Mouse (Mus musculus) hindbrain, postnatal 0 days (tissue): Measurements from ENCODE around the gene Lgsn. TPM values are rescaled to one million over a fixed set of nuclear protein-coding genes. Genes with fewer than 3 reads are reported as not detected.

Experiments used
- ATAC-seq: fragments of 200-750 bp; cut with Nextera tagmentation; 2 replicates; pipeline ENCODE4 v1.8.0; 2017; ENCODE audit warnings: mild to moderate bottlenecking, moderate TSS enrichment, moderate library complexity
- DNase-seq: peaks from one replicate; pipeline ENCODE4 v3.0.0-alpha.2; 2015; ENCODE audit warnings: low spot score
- H3K27ac ChIP-seq: fragments of 300-500 bp; sonication (generic); 2 replicates; pipeline ENCODE4 v1.5.1; 2014; ENCODE audit warnings: mild to moderate bottlenecking
- H3K27me3 ChIP-seq: fragments of 300-500 bp; sonication (generic); 2 replicates; pipeline ENCODE4 v1.6.1; 2014; ENCODE audit warnings: low read length, mixed read lengths; ENCODE audit not compliant: insufficient read depth
- H3K36me3 ChIP-seq: fragments of 300-500 bp; sonication (generic); 2 replicates; pipeline ENCODE4 v1.6.1; 2014; ENCODE audit warnings: low read length, mixed read lengths; ENCODE audit not compliant: insufficient read depth
- H3K4me1 ChIP-seq: fragments of 300-500 bp; sonication (generic); 2 replicates; pipeline ENCODE4 v1.6.1; 2014; ENCODE audit warnings: antibody characterized with exemption, low read length, mixed read lengths; ENCODE audit not compliant: insufficient read depth
- H3K4me2 ChIP-seq: fragments of 300-500 bp; sonication (generic); 2 replicates; pipeline ENCODE4 v1.6.1; 2014; ENCODE audit warnings: low read depth, mild to moderate bottlenecking, low read length, moderate library complexity, mixed read lengths
- H3K4me3 ChIP-seq: fragments of 300-500 bp; sonication (generic); 2 replicates; pipeline ENCODE4 v1.5.1; 2014; ENCODE audit warnings: low read length
- H3K9ac ChIP-seq: fragments of 300-500 bp; sonication (generic); replicated peaks from 2 replicates; pipeline ENCODE4 v1.6.1; 2014; ENCODE audit warnings: mild to moderate bottlenecking, low read length, moderate library complexity, mixed read lengths
- H3K9me3 ChIP-seq: fragments of 300-500 bp; sonication (generic); 2 replicates; pipeline ENCODE4 v1.6.1; 2016; ENCODE audit warnings: low read length, mixed read lengths
- CTCF ChIP-seq: IDR thresholded peaks from 2 replicates; pipeline ENCODE4 v1.5.1; 2016; ENCODE audit warnings: antibody characterized with exemption, control low read depth, low read depth
- WGBS: fragments of 180-500 bp; shearing (Covaris S2); extraction: QIAGEN DNeasy Blood & Tissue Kit; methylation state at CpG from one replicate; pipeline ENCODE4 v1.1.7; 2014; 5-methylcytosine and 5-hydroxymethylcytosine counted together
- polyA plus RNA-seq: library from polyadenylated mRNA; unstranded; fragments of >200 nt; fragmentation: Nextera tagmentation; extraction: Ambion mirVana; gene quantifications from 2 replicates; pipeline ENCODE4 v1.2.1, GENCODE M21; 2015
- total RNA-seq: library from RNA; depleted of rRNA; stranded (reverse); fragments of >200 nt; gene quantifications from 2 replicates; pipeline ENCODE4 v1.2.3, GENCODE M21; 2014; rRNA removed

Lgsn gene
- total and polyA plus RNA-seq, 2 experiments from 2014 or later, result not detected

- WGBS, result 88% methylated on average over 3 of the region's 3 CpGs
- H3K4me3 ChIP-seq, result no peak overlapping the region
- no peak for ATAC-seq
- no peaks in the 10 kb centered on the region for H3K36me3 ChIP-seq
- no peaks in the 10 kb centered on the region for H3K9me3 ChIP-seq
- H3K4me1 ChIP-seq, result no peaks in the 10 kb centered on the region
- no peaks in the 10 kb centered on the region for H3K27me3 ChIP-seq
- H3K4me2 ChIP-seq, result no peak overlapping the region
- TF ChIP-seq CTCF, result no peak
- no peak for DNase-seq
- H3K27ac ChIP-seq, result no peak overlapping the region
- H3K9ac ChIP-seq, result no peak overlapping the region
These were observed 29.6 kb downstream of the Lgsn start for GRCm38 (mm10) chr1:31205770-31206169.

GRCm38 (mm10) chr1:31210144-31210543 lies 33.9 kb downstream of the Lgsn start:
- WGBS, result 1% methylated on average over 5 of the region's 5 CpGs
- Histone ChIP-seq H3K4me3 (no peak overlapping the region), H3K4me1 (no peaks in the 10 kb centered on the region), H3K27me3 (no peaks in the 10 kb centered on the region), H3K4me2 (no peak overlapping the region), H3K9me3 (no peaks in the 10 kb centered on the region), H3K9ac (no peak overlapping the region), H3K36me3 (no peaks in the 10 kb centered on the region), H3K27ac (no peak overlapping the region)
- ATAC-seq (peak; percentile 66), DNase-seq (peak; percentile 94)
- TF ChIP-seq CTCF, result peak; percentile 88

GRCm38 (mm10) chr1:31214831-31215230 lies 38.6 kb downstream of the Lgsn start:
- TF ChIP-seq CTCF, result no peak
- H3K27me3 ChIP-seq, result no peaks in the 10 kb centered on the region
- ATAC-seq (no peak), DNase-seq (no peak)
- no peak overlapping the region for H3K4me2 ChIP-seq
- 89% methylated on average over 1 of the region's 1 CpGs for WGBS
- no peaks in the 10 kb centered on the region for H3K4me1 ChIP-seq
- no peak overlapping the region for H3K27ac ChIP-seq
- H3K4me3 ChIP-seq, result no peak overlapping the region
- H3K36me3 ChIP-seq, result no peaks in the 10 kb centered on the region
- H3K9ac ChIP-seq, result no peak overlapping the region
- no peaks in the 10 kb centered on the region for H3K9me3 ChIP-seq

GRCm38 (mm10) chr1:31220599-31221250 lies 44.5 kb downstream of the Lgsn start:
- no peaks in the 10 kb centered on the region for H3K36me3 ChIP-seq
- H3K9me3 ChIP-seq, result no peaks in the 10 kb centered on the region
- no peak overlapping the region for H3K4me2 ChIP-seq
- H3K27me3 ChIP-seq, result no peaks in the 10 kb centered on the region
- TF ChIP-seq CTCF, result no peak
- no peak for DNase-seq
- no peaks in the 10 kb centered on the region for H3K4me1 ChIP-seq
- ATAC-seq, result no peak
- no peak overlapping the region for H3K9ac ChIP-seq
- WGBS, result 90% methylated on average over 4 of the region's 4 CpGs
- H3K4me3 ChIP-seq, result no peak overlapping the region
- H3K27ac ChIP-seq, result no peak overlapping the region

GRCm38 (mm10) chr1:31222564-31222963 lies 46.4 kb downstream of the Lgsn start, which contains the start of the genes 4931428L18Rik and Pih1d3:
TSS of gene 4931428L18Rik (minus strand) at chr1:31222684.
TSS of gene Pih1d3 (plus strand) at chr1:31222838.
- H3K9ac ChIP-seq, result no peak within 1 kb of the TSS
- no peaks in the 10 kb centered on the region for H3K36me3 ChIP-seq
- H3K27me3 ChIP-seq, result no peaks in the 10 kb centered on the region
- ATAC-seq (no peak), DNase-seq (no peak)
- H3K4me1 ChIP-seq, result no peaks in the 10 kb centered on the region
- no peak within 1 kb of the TSS for H3K4me3 ChIP-seq
- no peak for TF ChIP-seq CTCF
- H3K9me3 ChIP-seq, result no peaks in the 10 kb centered on the region
- no peak within 1 kb of the TSS for H3K27ac ChIP-seq
- H3K4me2 ChIP-seq, result no peak within 1 kb of the TSS
- WGBS, result 90% methylated on average over 7 of the region's 7 CpGs

- no peak for TF ChIP-seq CTCF
- Histone ChIP-seq H3K27ac (no peak overlapping the region), H3K4me1 (no peaks in the 10 kb centered on the region), H3K4me2 (no peak overlapping the region), H3K9ac (no peak overlapping the region), H3K4me3 (no peak overlapping the region), H3K27me3 (no peaks in the 10 kb centered on the region), H3K36me3 (no peaks in the 10 kb centered on the region), H3K9me3 (no peaks in the 10 kb centered on the region)
- DNase-seq (peak; percentile 74), ATAC-seq (peak; percentile 84)
These were observed 57.3 kb downstream of the Lgsn start for GRCm38 (mm10) chr1:31233319-31234036.

Other genes starting within 250 kb of the Lgsn start
- not detected in 2 replicates for gene AC153137.1, start 198.4 kb upstream of the Lgsn start, total RNA-seq
- not detected in 2 replicates for gene AC153137.1, start 198.4 kb upstream of the Lgsn start, polyA plus RNA-seq
- gene 4931428L18Rik, start 46.3 kb downstream of the Lgsn start, total RNA-seq, result not detected in 2 replicates
- gene 4931428L18Rik, start 46.3 kb downstream of the Lgsn start, polyA plus RNA-seq, result not detected in 2 replicates
- gene Pih1d3, start 46.4 kb downstream of the Lgsn start, total RNA-seq, result not detected in 2 replicates
- not detected in 2 replicates for gene Pih1d3, start 46.4 kb downstream of the Lgsn start, polyA plus RNA-seq